Mouse (Mus musculus) hindbrain, embryonic 14.5 days (tissue): ENCODE data around the gene Foxe3. TPM values are rescaled to one million over a fixed set of nuclear protein-coding genes. Genes with fewer than 3 reads are reported as not detected.

Experiments used
- ATAC-seq: fragments of 200-750 bp; cut with Nextera tagmentation; 2 replicates; pipeline ENCODE4 v1.8.0; 2017; ENCODE audit warnings: moderate number of reproducible peaks, mild to moderate bottlenecking, moderate TSS enrichment, moderate library complexity; ENCODE audit not compliant: low FRiP score
- DNase-seq: peaks from one replicate; pipeline ENCODE4 v3.0.0-alpha.2; 2015; ENCODE audit warnings: low spot score
- H3K27ac ChIP-seq: fragments of 300-500 bp; sonication (generic); 2 replicates; pipeline ENCODE4 v1.5.1; 2014; ENCODE audit warnings: mild to moderate bottlenecking, moderate library complexity
- H3K27me3 ChIP-seq: fragments of 300-500 bp; sonication (generic); 2 replicates; pipeline ENCODE4 v1.6.1; 2014; ENCODE audit warnings: mild to moderate bottlenecking, low read length, mixed read lengths; ENCODE audit not compliant: control insufficient read depth, insufficient read depth
- H3K36me3 ChIP-seq: fragments of 300-500 bp; sonication (generic); replicated peaks from 2 replicates; pipeline ENCODE4 v1.6.1; 2014; ENCODE audit not compliant: control insufficient read depth, insufficient read depth
- H3K4me1 ChIP-seq: fragments of 300-500 bp; sonication (generic); replicated peaks from 2 replicates; pipeline ENCODE4 v1.6.1; 2014; ENCODE audit warnings: antibody characterized with exemption, low read length, mixed read lengths; ENCODE audit not compliant: control insufficient read depth, insufficient read depth
- H3K4me2 ChIP-seq: fragments of 300-500 bp; sonication (generic); replicated peaks from 2 replicates; pipeline ENCODE4 v1.6.1; 2014; ENCODE audit warnings: mild to moderate bottlenecking, moderate library complexity
- H3K4me3 ChIP-seq: fragments of 300-500 bp; sonication (generic); replicated peaks from 2 replicates; pipeline ENCODE4 v1.5.1; 2014; ENCODE audit warnings: mild to moderate bottlenecking, low read length
- H3K9ac ChIP-seq: fragments of 300-500 bp; sonication (generic); 2 replicates; pipeline ENCODE4 v1.6.1; 2014
- H3K9me3 ChIP-seq: fragments of 300-500 bp; sonication (generic); 2 replicates; pipeline ENCODE4 v1.6.1; 2016; ENCODE audit warnings: low read length; ENCODE audit not compliant: control insufficient read depth
- WGBS: fragments of 180-500 bp; shearing (Covaris S2); extraction: QIAGEN DNeasy Blood & Tissue Kit; methylation state at CpG from one replicate; pipeline ENCODE4 v1.1.7; 2014; 5-methylcytosine and 5-hydroxymethylcytosine counted together
- polyA plus RNA-seq: library from polyadenylated mRNA; unstranded; fragments of >200 nt; fragmentation: Nextera tagmentation; extraction: Ambion mirVana; gene quantifications from 2 replicates; pipeline ENCODE4 v1.2.1, GENCODE M21; 2014

The Foxe3 gene
- polyA plus RNA-seq, 1 experiment from 2014 or later, result not detected

GRCm38 (mm10) chr4:114934188-114934587 is 8.4 kb upstream of the Foxe3 start:
- H3K9ac ChIP-seq, result no peak overlapping the region
- H3K27ac ChIP-seq, result no peak overlapping the region
- H3K9me3 ChIP-seq, result no peaks in the 10 kb centered on the region
- H3K36me3 ChIP-seq, result no peaks in the 10 kb centered on the region
- no peak overlapping the region for H3K4me3 ChIP-seq
- 86% methylated on average over 6 of the region's 6 CpGs for WGBS
- no peaks in the 10 kb centered on the region for H3K4me1 ChIP-seq
- ATAC-seq, result no peak
- no peak for DNase-seq
- no peak overlapping the region for H3K4me2 ChIP-seq
- H3K27me3 ChIP-seq, result peaks cover 11% of the 10 kb centered on the region

GRCm38 (mm10) chr4:114932747-114933146 is 6.9 kb upstream of the Foxe3 start:
- no peak for DNase-seq
- no peak for ATAC-seq
- Histone ChIP-seq H3K36me3 (no peaks in the 10 kb centered on the region), H3K9me3 (no peaks in the 10 kb centered on the region), H3K4me1 (no peaks in the 10 kb centered on the region), H3K4me3 (no peak overlapping the region), H3K27me3 (peaks cover 24% of the 10 kb centered on the region), H3K9ac (no peak overlapping the region), H3K4me2 (no peak overlapping the region), H3K27ac (no peak overlapping the region)
- WGBS, result 89% methylated on average over 4 of the region's 4 CpGs

- 22% methylated on average over 15 of the region's 15 CpGs for WGBS
- Histone ChIP-seq H3K9ac (no peak overlapping the region), H3K4me2 (no peak overlapping the region), H3K27me3 (peaks cover 60% of the 10 kb centered on the region), H3K27ac (no peak overlapping the region), H3K4me3 (no peak overlapping the region), H3K36me3 (no peaks in the 10 kb centered on the region), H3K9me3 (no peaks in the 10 kb centered on the region), H3K4me1 (peaks cover 10% of the 10 kb centered on the region)
- DNase-seq (no peak), ATAC-seq (no peak)
These were observed 3.3 kb upstream of the Foxe3 start for GRCm38 (mm10) chr4:114929155-114929554.

GRCm38 (mm10) chr4:114924971-114925916 is 569 bp downstream of the Foxe3 start:
- Histone ChIP-seq H3K4me1 (peaks cover 10% of the 10 kb centered on the region), H3K36me3 (no peaks in the 10 kb centered on the region), H3K27me3 (peaks cover 92% of the 10 kb centered on the region), H3K9me3 (no peaks in the 10 kb centered on the region), H3K9ac (0 out of 2 replicates have a peak overlapping the region, but pooled peaks have one; percentile 8), H3K27ac (no peak overlapping the region), H3K4me2 (peak overlapping the region; percentile 54), H3K4me3 (peak overlapping the region; percentile 34)
- WGBS, result under 1% methylated on average over 104 of the region's 125 CpGs
- no peak for DNase-seq
- peak; percentile 42; the same call in 1 of the 2 replicates for ATAC-seq

- WGBS, result 43% methylated on average over 2 of the region's 2 CpGs
- Histone ChIP-seq H3K9ac (no peak overlapping the region), H3K4me2 (no peak overlapping the region), H3K4me1 (no peaks in the 10 kb centered on the region), H3K9me3 (no peaks in the 10 kb centered on the region), H3K27ac (no peak overlapping the region), H3K27me3 (peaks cover 94% of the 10 kb centered on the region), H3K4me3 (no peak overlapping the region), H3K36me3 (no peaks in the 10 kb centered on the region)
- DNase-seq (no peak), ATAC-seq (no peak)
These were observed 8.7 kb downstream of the Foxe3 start for GRCm38 (mm10) chr4:114917091-114917490.

GRCm38 (mm10) chr4:114916056-114916455 is 9.8 kb downstream of the Foxe3 start:
- H3K9ac ChIP-seq, result no peak overlapping the region
- 44% methylated on average over 4 of the region's 4 CpGs for WGBS

GRCm38 (mm10) chr4:114913594-114913962 is 12.2 kb downstream of the Foxe3 start:
- Histone ChIP-seq H3K36me3 (no peaks in the 10 kb centered on the region), H3K27me3 (peaks cover 97% of the 10 kb centered on the region), H3K4me3 (no peak overlapping the region), H3K4me1 (no peaks in the 10 kb centered on the region; the same call in 1 of the 2 replicates), H3K9ac (no peak overlapping the region), H3K9me3 (no peaks in the 10 kb centered on the region), H3K4me2 (no peak overlapping the region), H3K27ac (no peak overlapping the region)
- ATAC-seq (no peak), DNase-seq (peak; percentile 71)
- 2% methylated on average over 13 of the region's 13 CpGs for WGBS

More at GRCm38 (mm10) chr4:114916056-114916455, 9.8 kb downstream of the Foxe3 start:
- Histone ChIP-seq H3K27ac (no peak overlapping the region), H3K4me2 (no peak overlapping the region), H3K4me1 (no peaks in the 10 kb centered on the region), H3K9me3 (no peaks in the 10 kb centered on the region), H3K27me3 (peaks cover 94% of the 10 kb centered on the region), H3K36me3 (no peaks in the 10 kb centered on the region), H3K4me3 (no peak overlapping the region)
- ATAC-seq, result no peak
- DNase-seq, result no peak

- H3K27ac ChIP-seq, result no peak overlapping the region
- no peak overlapping the region for H3K4me3 ChIP-seq
- 3% methylated on average over 35 of the region's 35 CpGs for WGBS
- no peaks in the 10 kb centered on the region; the same call in 1 of the 2 replicates for H3K4me1 ChIP-seq
- H3K36me3 ChIP-seq, result no peaks in the 10 kb centered on the region
- no peaks in the 10 kb centered on the region for H3K9me3 ChIP-seq
- H3K4me2 ChIP-seq, result no peak overlapping the region
- no peak for ATAC-seq
- no peak overlapping the region for H3K9ac ChIP-seq
- no peak for DNase-seq
- peaks cover 96% of the 10 kb centered on the region for H3K27me3 ChIP-seq
These were observed 12.9 kb downstream of the Foxe3 start for GRCm38 (mm10) chr4:114912705-114913593.
